Mouse (Mus musculus): ENCODE data around the gene Cdh15.

- TF ChIP-seq CTCF (IDR thresholded peaks at IDR 0.05; ENCODE audit: insufficient read depth, low read depth, low read length) (no peak), POLR2A (IDR thresholded peaks at IDR 0.05; ENCODE audit: insufficient read depth, low read depth, low read length) (no peak)
Observed at GRCm38 (mm10) chr8:122845662-122846061, 2.1 kb upstream of the Cdh15 start.

Data from olfactory bulb, adult 2 months (tissue).